Mouse (Mus musculus) B cell, adult (primary cell): ENCODE results near the gene Snrpn. TPM values are rescaled to one million over a fixed set of nuclear protein-coding genes. Genes with fewer than 3 reads are reported as not detected.

Experiments
- total RNA-seq: library from RNA; stranded (reverse); gene quantifications from 4 replicates; pipeline ENCODE4 v1.2.4, GENCODE M21; 2023; ENCODE audit not compliant: inconsistent age

Snrpn gene
- not detected in 4 replicates for total RNA-seq

DNA sequence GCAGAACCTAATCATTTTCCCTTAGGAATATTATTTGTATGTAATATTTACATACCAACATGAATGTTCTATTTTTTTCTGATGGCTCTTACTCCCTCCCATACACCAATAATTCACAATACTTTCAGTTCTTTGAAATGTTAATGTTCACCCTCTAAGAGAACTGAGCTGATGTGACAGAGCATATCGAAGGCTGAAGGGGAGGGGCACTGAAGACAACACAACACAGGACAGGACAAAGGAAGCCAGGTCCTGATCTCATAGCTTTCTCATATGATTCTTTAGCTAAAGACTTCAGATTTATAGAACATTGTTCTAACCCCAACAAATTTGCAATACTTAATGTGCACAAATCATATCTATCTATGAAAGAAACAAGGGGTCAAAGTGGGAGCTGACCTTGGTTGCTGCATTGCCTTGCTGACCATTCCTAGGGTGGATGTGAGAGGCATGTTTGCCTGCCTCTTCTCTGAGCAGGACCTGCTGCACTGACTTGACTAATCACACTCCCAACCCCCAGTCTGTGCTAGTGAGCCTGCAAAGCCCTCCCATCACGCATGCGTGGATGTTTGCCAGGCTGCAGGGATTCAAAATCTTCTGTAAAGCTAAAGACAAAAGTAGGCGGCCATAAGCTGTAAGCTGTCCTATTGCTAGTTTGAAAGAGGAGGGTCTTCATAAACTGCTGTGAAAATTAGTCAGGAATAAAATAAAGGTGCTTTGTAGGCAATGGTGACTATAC, at the start of gene Snrpn:
Gene Snrpn (minus strand): TSS at position 478 of the 739 bp plus-strand sequence.

DNA sequence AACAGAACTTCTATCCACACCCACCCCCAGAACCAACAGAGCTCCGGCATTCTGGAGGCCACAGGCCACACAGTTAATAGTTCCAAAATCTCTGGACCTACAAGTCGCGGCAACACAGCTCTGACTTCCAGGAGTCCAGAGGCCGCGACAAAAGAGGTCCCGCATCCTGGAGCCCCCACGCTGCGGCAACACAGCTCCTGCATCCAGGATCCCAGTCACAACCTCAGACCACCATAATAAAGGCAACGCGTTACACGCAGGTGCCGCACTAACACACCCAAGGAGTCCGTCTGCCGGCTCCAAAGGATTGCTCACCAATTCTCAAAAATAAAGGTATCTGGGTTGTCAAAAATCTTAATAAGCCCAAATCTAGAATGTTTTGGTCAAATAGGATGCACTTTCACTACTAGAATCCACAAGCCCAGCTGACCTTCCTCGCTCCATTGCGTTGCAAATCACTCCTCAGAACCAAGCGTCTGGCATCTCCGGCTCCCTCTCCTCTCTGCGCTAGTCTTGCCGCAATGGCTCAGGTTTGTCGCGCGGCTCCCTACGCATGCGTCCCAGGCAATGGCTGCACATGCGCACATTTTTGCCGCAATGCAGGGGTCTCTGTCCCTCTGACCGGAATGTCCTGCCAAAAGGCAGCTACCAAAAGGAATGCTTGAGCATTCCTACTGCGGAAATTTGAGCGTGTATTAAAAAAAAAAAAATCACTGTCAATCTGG, 135.3 kb downstream of the Snrpn start, which contains the start of the genes Snurf and Gm38393:
Gene Snurf (minus strand): TSS at position 444 of the 725 bp plus-strand sequence.
Gene Gm38393 (minus strand): TSS at position 459 of the 725 bp plus-strand sequence.

Other genes starting within 250 kb of the Snrpn start
- gene Snurf, start 135.2 kb downstream of the Snrpn start, total RNA-seq: 4.4 TPM in 1 of 4 replicates, not detected in the others
- 0.84 TPM in 1 of 4 replicates, not detected in the others for gene Gm38393, start 135.2 kb downstream of the Snrpn start, total RNA-seq